Mouse (Mus musculus) bone marrow macrophage, adult 2 months (primary cell): ENCODE measurements around the gene Gm7358. TPM values are rescaled to one million over a fixed set of nuclear protein-coding genes. Genes with fewer than 3 reads are reported as not detected.
"Not testable (repeated sequence)": the region's sequence is repeated elsewhere in the genome, so short reads cannot be mapped to it uniquely, and the experiment has no call there.

Experiments
- H3K27ac ChIP-seq: 2 replicates; pipeline ENCODE4 v1.5.1; 2012; ENCODE audit warnings: low read depth, low read length; ENCODE audit not compliant: insufficient read depth
- H3K4me1 ChIP-seq: 2 replicates; pipeline ENCODE4 v1.6.1; 2012; ENCODE audit warnings: low read length; ENCODE audit not compliant: control insufficient read depth, insufficient read depth
- H3K4me3 ChIP-seq: 2 replicates; pipeline ENCODE4 v1.5.1; 2012; ENCODE audit warnings: mild to moderate bottlenecking, low read length, moderate library complexity; ENCODE audit not compliant: insufficient read depth
- polyA plus RNA-seq: library from polyadenylated mRNA; stranded (reverse); fragments of >200 nt; gene quantifications from 2 replicates; pipeline ENCODE4 v1.2.4, GENCODE M21; 2012; ENCODE audit not compliant: missing spikeins, insufficient read depth, insufficient read length

Gene Gm7358
- polyA plus RNA-seq: not detected in 2 replicates

DNA sequence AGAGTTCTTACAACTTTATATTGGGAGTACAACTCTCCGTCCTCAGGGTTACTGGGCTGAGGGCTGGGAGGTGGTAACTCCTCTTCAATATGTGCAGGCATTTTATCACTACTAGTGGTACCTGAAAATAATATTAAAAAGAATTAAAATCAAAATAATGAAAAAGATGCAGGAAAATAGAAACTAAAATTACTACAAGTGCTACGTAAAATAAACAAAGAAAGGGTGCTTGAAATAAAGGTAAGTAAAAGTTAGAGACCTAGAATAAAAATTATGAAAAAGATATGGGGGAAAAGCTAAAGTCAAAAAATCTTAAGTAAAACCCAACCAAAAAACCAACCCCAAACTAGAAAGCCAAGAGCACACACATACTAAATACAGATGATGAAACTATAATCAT, at the start of gene Gm7358:
Gene Gm7358 (minus strand): TSS at position 101 of the 400 bp plus-strand sequence.
- H3K4me1 ChIP-seq, H3K4me3 ChIP-seq, H3K27ac ChIP-seq: not testable (repeated sequence)

DNA sequence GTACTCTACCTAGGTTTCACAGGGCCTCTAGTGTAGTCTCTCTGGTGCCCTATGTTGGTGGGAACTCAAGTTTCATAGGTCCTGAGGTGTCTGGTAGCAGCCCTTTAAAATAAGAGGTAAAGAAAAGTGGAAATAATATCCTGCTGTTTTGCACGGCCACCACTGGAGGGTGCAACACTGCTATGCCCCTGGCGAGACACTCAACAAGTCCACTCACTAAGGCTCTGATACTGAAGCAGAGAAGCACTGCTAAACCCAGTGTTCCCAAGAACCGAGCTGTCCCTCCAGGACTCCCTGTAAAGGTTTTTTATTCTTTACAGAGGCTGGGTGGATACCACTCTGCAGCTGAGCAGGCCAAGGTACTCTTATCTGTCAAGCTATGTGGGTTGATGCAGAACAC, 43.7 kb upstream of the Gm7358 start:
- H3K27ac ChIP-seq, H3K4me3 ChIP-seq, H3K4me1 ChIP-seq: not testable (repeated sequence)

GRCm38 (mm10) chr17:14101446-14101980, 42.2 kb upstream of the Gm7358 start:
- H3K4me3 ChIP-seq, H3K27ac ChIP-seq, H3K4me1 ChIP-seq: not testable (repeated sequence)

GRCm38 (mm10) chr17:14099886-14100285, 40.6 kb upstream of the Gm7358 start:
- H3K4me3 ChIP-seq, H3K4me1 ChIP-seq, H3K27ac ChIP-seq: not testable (repeated sequence)

- not testable (repeated sequence) for H3K27ac ChIP-seq, H3K4me1 ChIP-seq, H3K4me3 ChIP-seq
Measured at GRCm38 (mm10) chr17:14094165-14094564, 34.8 kb upstream of the Gm7358 start.

- H3K4me1 ChIP-seq, H3K4me3 ChIP-seq, H3K27ac ChIP-seq: not testable (repeated sequence)
Measured at GRCm38 (mm10) chr17:14086629-14087028, 27.3 kb upstream of the Gm7358 start.

DNA sequence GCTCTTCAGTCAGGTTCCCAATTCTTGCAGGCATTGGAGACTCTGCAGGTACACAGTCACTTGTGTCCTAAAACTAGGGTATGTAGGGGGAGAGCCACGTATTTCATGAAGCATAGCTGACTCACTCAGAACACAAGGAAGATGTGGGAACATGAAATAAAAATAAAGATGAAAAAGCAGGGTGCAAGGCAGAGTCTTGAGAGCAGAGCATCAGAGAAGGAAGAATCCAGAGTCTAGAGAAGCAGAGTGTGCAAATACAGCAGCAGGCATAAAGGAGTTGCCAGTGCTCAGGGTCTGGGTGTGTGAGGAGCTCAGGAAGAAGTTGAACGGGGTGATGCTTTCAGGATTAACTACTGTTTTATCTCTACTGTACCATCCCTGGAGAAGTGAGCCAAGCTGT, 17.5 kb downstream of the Gm7358 start:
- not testable (repeated sequence) for H3K4me1 ChIP-seq, H3K4me3 ChIP-seq, H3K27ac ChIP-seq

DNA sequence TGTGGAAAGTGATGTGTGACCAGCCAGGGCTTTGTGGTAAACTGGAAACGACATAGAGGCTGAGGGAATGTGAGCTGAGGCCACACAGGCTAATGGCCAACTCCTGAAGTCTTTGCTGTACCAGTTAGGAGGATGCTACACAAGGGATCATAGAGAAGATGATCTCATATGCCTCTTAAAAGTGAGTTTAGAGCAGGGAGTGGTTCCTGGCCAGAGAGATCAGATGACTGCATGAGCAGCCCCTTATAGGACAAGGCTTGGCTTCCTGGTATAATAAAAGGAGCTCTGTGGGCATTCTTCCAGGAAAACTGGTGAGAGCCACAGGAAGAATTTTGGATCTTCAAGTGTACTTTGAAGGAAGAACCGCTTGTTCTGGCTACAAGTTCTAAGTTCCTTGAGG, 22.3 kb downstream of the Gm7358 start:
- not testable (repeated sequence) for H3K4me1 ChIP-seq, H3K27ac ChIP-seq, H3K4me3 ChIP-seq

GRCm38 (mm10) chr17:14036113-14036512, 23.2 kb downstream of the Gm7358 start:
- not testable (repeated sequence) for H3K27ac ChIP-seq, H3K4me1 ChIP-seq, H3K4me3 ChIP-seq

Other genes starting within 250 kb of the Gm7358 start
- not detected in 2 replicates for gene Gm7168, start 111.2 kb downstream of the Gm7358 start, polyA plus RNA-seq
- gene Gm7356, start 55.8 kb downstream of the Gm7358 start, polyA plus RNA-seq: not detected in 2 replicates
- not detected in 2 replicates for gene Dact2, start 144.8 kb upstream of the Gm7358 start, polyA plus RNA-seq
- gene Smoc2, start 220.0 kb upstream of the Gm7358 start, polyA plus RNA-seq: 0.19 and 0.28 TPM in 2 replicates